Mouse (Mus musculus): ENCODE data around the gene Spag9. TPM values are rescaled to one million over a fixed set of nuclear protein-coding genes. Genes with fewer than 3 reads are reported as not detected.
A peak's percentile ranks its signal among the peaks of the same experiment; 100 is the strongest.

Spag9 gene
- polyA plus RNA-seq, 3 experiments from 2014 or later = 18.6 to 21.4 (median 18.7) TPM

- ATAC-seq = no peak
Observed at GRCm38 (mm10) chr11:94159066-94159880, 163.4 kb downstream of the Spag9 start.

GRCm38 (mm10) chr11:94159911-94160415, 164.1 kb downstream of the Spag9 start:
- ATAC-seq = no peak

- peak; percentile 38 for ATAC-seq
Observed at GRCm38 (mm10) chr11:94160443-94161266, 164.8 kb downstream of the Spag9 start.

- ATAC-seq = no peak
Observed at GRCm38 (mm10) chr11:94161267-94161646, 165.4 kb downstream of the Spag9 start.

- ATAC-seq = no peak
Observed at GRCm38 (mm10) chr11:94161867-94162581, 166.1 kb downstream of the Spag9 start.

- ATAC-seq = no peak
Observed at GRCm38 (mm10) chr11:94163005-94163767, 167.3 kb downstream of the Spag9 start.

- ATAC-seq = no peak
Observed at GRCm38 (mm10) chr11:94165745-94166144, 169.9 kb downstream of the Spag9 start.

GRCm38 (mm10) chr11:94168238-94168637, 172.3 kb downstream of the Spag9 start:
- no peak for ATAC-seq

GRCm38 (mm10) chr11:94169596-94169995, 173.7 kb downstream of the Spag9 start:
- ATAC-seq = no peak

GRCm38 (mm10) chr11:94171691-94172090, 175.8 kb downstream of the Spag9 start:
- ATAC-seq = no peak

GRCm38 (mm10) chr11:94172186-94172585, 176.3 kb downstream of the Spag9 start:
- ATAC-seq = no peak

GRCm38 (mm10) chr11:94173726-94174146, 177.8 kb downstream of the Spag9 start:
- ATAC-seq = no peak

- ATAC-seq = no peak
Observed at GRCm38 (mm10) chr11:94175288-94175687, 179.4 kb downstream of the Spag9 start.

Other genes starting within 250 kb of the Spag9 start
- 10 to 100 TPM; 13.8 to 16.7 (median 14.3) TPM for gene Utp18, start 110.3 kb upstream of the Spag9 start, polyA plus RNA-seq (2017; shearing (Covaris generic))
- gene Mbtd1, start 110.2 kb upstream of the Spag9 start, polyA plus RNA-seq (2017; shearing (Covaris generic)) = 10 to 100 TPM; 27.2 to 32.8 (median 32.5) TPM
- 100 to 1,000 TPM; 104 to 381 (median 133) TPM for gene Nme2, start 39.8 kb upstream of the Spag9 start, polyA plus RNA-seq (2017; shearing (Covaris generic))
- gene Gm20390, start 27.8 kb upstream of the Spag9 start, polyA plus RNA-seq (2017; shearing (Covaris generic)) = 100 to 1,000 TPM in 2 of 3 experiments, 10 to 100 TPM in 1; 13.2 to 293 (median 291) TPM
- 100 to 1,000 TPM; 137 to 236 (median 173) TPM for gene Nme1, start 27.6 kb upstream of the Spag9 start, polyA plus RNA-seq (2017; shearing (Covaris generic))
- 1 to 10 TPM; 4.3 to 6.7 (median 5.3) TPM for gene Tob1, start 215.4 kb downstream of the Spag9 start, polyA plus RNA-seq (2017; shearing (Covaris generic))
- 1 to 10 TPM in 2 of 3 experiments, under 1 TPM in 1; 0.10 to 1.5 (median 1.2) TPM for gene Wfikkn2, start 249.9 kb downstream of the Spag9 start, polyA plus RNA-seq (2017; shearing (Covaris generic))